ENCODE assay signal across 9 mouse cellular contexts in genomic region chr5:52887085-52887484, GRCm38 (mm10). TPM values are rescaled to one million over a fixed set of nuclear protein-coding genes. Genes with fewer than 3 reads are reported as not detected.
DNase-seq lines count a peak whose midpoint lies in the region; ATAC-seq and TF ChIP-seq lines count a peak whose summit lies in the region.
"Had no signal": no experiment of that assay in that cellular context is flagged by ENCODE, and none has a peak within 500 bp of the region (broad histone marks: within the 10 kb centered on the region; RNA-seq: fewer than 3 reads in every experiment).

No protein-coding gene starts in this region.

- 46% methylated on average over 12 of the region's 12 CpGs for WGBS in heart, embryonic 11.5 days (ENCODE audit: insufficient replicate concordance)

- no peak overlapping the region for H3K9ac ChIP-seq in heart, embryonic 11.5 days (ENCODE audit: low read depth, low read length)
- H3K9ac ChIP-seq: embryonic facial prominence, embryonic 12.5 days had no signal

- no peak for TF ChIP-seq POLR2A in brain, embryonic 14.5 days (IDR thresholded peaks at IDR 0.05; ENCODE audit: borderline replicate concordance, extremely low read depth, insufficient read depth, insufficient read length, poor library complexity, severe bottlenecking)

- no peaks in the 10 kb centered on the region for H3K4me1 ChIP-seq in heart, embryonic 11.5 days (ENCODE audit: control insufficient read depth, insufficient read depth, low read length)
- no peaks in the 10 kb centered on the region for H3K4me1 ChIP-seq in E14TG2a.4 (replicated peaks; ENCODE audit: low read depth, low read length)
- H3K4me1 ChIP-seq: embryonic facial prominence, embryonic 12.5 days had no signal

- no peaks in the 10 kb centered on the region for H3K27me3 ChIP-seq in heart, embryonic 11.5 days (ENCODE audit: control insufficient read depth, insufficient read depth, low read length)
- H3K27me3 ChIP-seq in E14TG2a.4 (ENCODE audit: insufficient read depth, low read length) = peaks cover 2% of the 10 kb centered on the region; the same call in 1 of the 2 replicates
- H3K27me3 ChIP-seq: embryonic facial prominence, embryonic 12.5 days had no signal

- H3K4me2 ChIP-seq in heart, embryonic 11.5 days = no peak overlapping the region
- H3K4me2 ChIP-seq: embryonic facial prominence, embryonic 12.5 days had no signal

- H3K36me3 ChIP-seq in heart, embryonic 11.5 days (ENCODE audit: control insufficient read depth, insufficient read depth, low read length) = no peaks in the 10 kb centered on the region
- no peaks in the 10 kb centered on the region for H3K36me3 ChIP-seq in E14TG2a.4 (ENCODE audit: insufficient read depth, low read length)
- H3K36me3 ChIP-seq: embryonic facial prominence, embryonic 12.5 days had no signal

- no peaks in the 10 kb centered on the region for H3K9me3 ChIP-seq in heart, embryonic 11.5 days (replicated peaks; ENCODE audit: control insufficient read depth, low read length)
- H3K9me3 ChIP-seq in E14TG2a.4 (ENCODE audit: low read length) = peaks cover 17% of the 10 kb centered on the region
- H3K9me3 ChIP-seq: embryonic facial prominence, embryonic 12.5 days had no signal

- DNase-seq in heart, adult 8-10 months (ENCODE audit: low spot score) = peak; percentile 16
- peak; percentile 59 for DNase-seq in brain, embryonic 14.5 days (ENCODE audit: low read depth)
- peak; percentile 37 to 81 for DNase-seq in frontal cortex, adult 2 months (ENCODE audit: extremely low spot score in 1 of 2, low spot score in 1 of 2)
- DNase-seq in layer of hippocampus, postnatal 25 days (ENCODE audit: extremely low spot score in 1 of 2, low spot score in 1 of 2) = peak; percentile 40 to 64
- peak; percentile 53 to 59 for DNase-seq in natural killer cell, adult 2 months (ENCODE audit: low spot score in 2 of 2)
- peak; percentile 24 to 65 for DNase-seq in thymus, postnatal 10 days (ENCODE audit: low spot score in 2 of 2)

- H3K27ac ChIP-seq in heart, embryonic 11.5 days (ENCODE audit: low read depth, low read length) = no peak overlapping the region
- H3K27ac ChIP-seq: embryonic facial prominence, embryonic 12.5 days had no signal

- peak; percentile 93 for TF ChIP-seq CTCF in E14TG2a.4 (conservative IDR thresholded peaks at IDR 0.05; ENCODE audit: low read length)
- peak; percentile 65; the same call in 1 of the 2 replicates for TF ChIP-seq CTCF in brain, embryonic 14.5 days (IDR thresholded peaks at IDR 0.05; ENCODE audit: borderline replicate concordance, extremely low read depth, insufficient read depth, insufficient read length)

- no peak overlapping the region for H3K4me3 ChIP-seq in heart, embryonic 11.5 days (ENCODE audit: low read depth, low read length)
- H3K4me3 ChIP-seq in E14TG2a.4 (replicated peaks; ENCODE audit: low read length) = no peak overlapping the region
- H3K4me3 ChIP-seq: embryonic facial prominence, embryonic 12.5 days had no signal

- ATAC-seq in heart, embryonic 11.5 days (replicated peaks; ENCODE audit: insufficient number of reproducible peaks, low FRiP score, low TSS enrichment) = no peak

RNA-seq across cellular contexts. Expression of gene Anapc4, which starts 53.3 kb away (rescaled TPM):
- 10 to 100 TPM; 28.5 to 40.0 (median 34.4) TPM for total RNA-seq in heart, adult 8-10 months (2022)
- 82.6 and 90.7 TPM in 2 replicates for polyA plus RNA-seq in heart, embryonic 11.5 days (2014; fragmentation: Nextera tagmentation; extraction: Ambion mirVana)
- polyA plus RNA-seq in brain, embryonic 14.5 days (2012; rRNA removed) = 140 and 148 TPM in 2 replicates
- polyA plus RNA-seq in frontal cortex, adult 2 months (2012; rRNA removed) = 115 and 118 TPM in 2 replicates
- total RNA-seq in layer of hippocampus, postnatal 25 days (2021) = 10 to 100 TPM; 66.5 to 78.4 TPM
